Mouse (Mus musculus): ENCODE measurements at regions not wholly inside any gene's neighbourhood (a gene's known extent, or its start where the extent isn't known, plus 50 kb on each side); places are given as distances from the start of the nearest gene placed in this dataset.
"Not testable (repeated sequence)": the region's sequence is repeated elsewhere in the genome, so short reads cannot be mapped to it uniquely, and the experiment has no call there.

DNA sequence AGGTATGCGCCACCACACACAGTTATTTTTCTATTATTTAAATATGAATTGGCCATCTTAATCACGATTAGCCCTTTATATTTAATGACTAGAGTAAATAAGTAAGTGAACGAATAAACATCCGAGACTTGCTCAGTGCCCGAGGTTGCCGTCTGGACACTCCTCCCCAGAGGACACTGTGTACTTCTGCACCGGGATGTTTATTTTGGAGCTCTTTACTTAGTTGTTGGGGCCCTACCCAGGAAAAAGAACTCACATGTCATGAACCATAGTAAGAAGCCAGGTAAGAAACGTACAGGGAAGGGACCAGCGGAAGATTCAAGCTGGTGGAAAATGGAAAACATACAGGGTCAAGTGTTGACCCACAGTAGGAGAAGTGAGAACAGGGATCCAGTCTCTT, 89.0 kb downstream of the Akr1d1 start:
- no peak for DNase-seq (ENCODE audit: low read depth, low spot score)

DNA sequence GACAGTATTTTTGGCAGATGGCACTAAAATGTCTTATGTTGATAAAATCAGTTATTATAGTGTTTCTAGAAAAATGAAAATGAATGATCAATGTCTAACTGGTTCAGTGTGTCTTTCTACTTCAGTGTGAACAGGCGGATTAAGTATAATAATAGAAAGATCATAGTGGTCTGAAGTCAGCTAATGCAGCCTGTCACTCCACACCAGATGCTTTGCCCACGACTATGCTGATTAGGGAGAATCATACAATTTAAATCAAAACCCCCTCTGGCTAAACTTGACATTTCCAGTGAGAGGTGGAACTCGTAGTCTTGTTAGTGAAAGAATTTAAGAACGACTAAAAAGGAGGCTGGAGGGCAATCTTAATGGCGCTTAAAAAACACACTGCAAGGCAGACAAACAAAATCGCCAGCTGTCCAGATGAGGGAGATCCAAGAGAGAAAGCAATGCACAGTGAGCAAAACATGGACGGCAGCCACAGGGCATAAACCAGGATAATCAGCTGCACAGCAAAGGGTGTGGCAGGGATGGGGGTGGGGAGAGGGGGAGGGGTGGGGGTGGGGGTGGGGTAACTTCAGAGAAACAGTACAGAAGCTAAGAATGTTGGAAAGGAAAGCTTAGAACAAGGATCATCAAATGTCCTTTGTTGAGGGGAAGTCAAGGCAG, 91.5 kb downstream of the Akr1d1 start:
- no peak for DNase-seq (ENCODE audit: low read depth, low spot score)

DNA sequence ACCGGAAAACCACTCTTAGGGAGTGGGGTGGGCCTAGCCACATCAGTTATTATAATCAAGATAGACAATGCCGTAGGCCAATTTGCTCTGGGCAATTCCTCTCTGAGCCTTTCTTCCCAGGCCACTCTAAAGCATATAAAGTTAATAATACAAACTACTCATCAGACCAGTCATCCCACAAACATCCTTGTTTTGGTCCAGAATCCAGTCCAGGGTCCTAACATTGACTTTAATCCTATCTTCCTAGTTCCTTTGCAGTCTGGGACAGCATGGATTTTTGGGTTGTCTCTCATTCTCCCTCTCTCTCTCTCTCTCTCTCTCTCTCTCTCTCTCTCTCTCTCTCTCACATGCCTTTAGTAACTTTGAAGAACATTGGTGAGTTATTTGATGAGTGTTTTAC, 92.3 kb downstream of the Akr1d1 start:
- no peak for DNase-seq (ENCODE audit: low read depth, low spot score)

GRCm38 (mm10) chr6:37627206-37627605, 97.2 kb downstream of the Akr1d1 start:
- no peak for DNase-seq (ENCODE audit: low read depth, low spot score)

GRCm38 (mm10) chr6:37633948-37634347, 104.0 kb downstream of the Akr1d1 start:
- no peak for DNase-seq (ENCODE audit: low read depth, low spot score)

DNA sequence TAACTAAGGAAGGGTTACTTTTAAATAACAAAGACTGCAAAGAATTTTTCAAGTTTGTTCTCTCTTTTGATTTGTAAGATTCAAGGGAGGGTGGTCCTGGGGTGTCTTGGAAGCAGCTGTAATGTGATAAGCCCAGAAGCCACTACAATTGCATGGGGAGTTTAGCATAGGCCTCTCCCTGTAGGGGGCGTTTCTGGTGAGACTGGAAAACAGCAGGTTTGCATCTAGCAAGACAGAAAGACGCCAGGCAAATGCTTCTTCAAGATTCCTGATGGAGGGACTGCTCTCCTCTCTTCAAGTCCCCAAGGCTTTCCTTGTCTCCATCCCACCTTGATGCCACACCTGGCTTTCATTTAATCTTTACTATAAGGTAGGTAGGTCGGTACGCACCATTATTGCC, 112.1 kb downstream of the Akr1d1 start:
- DNase-seq (ENCODE audit: low read depth, low spot score) = no peak

DNA sequence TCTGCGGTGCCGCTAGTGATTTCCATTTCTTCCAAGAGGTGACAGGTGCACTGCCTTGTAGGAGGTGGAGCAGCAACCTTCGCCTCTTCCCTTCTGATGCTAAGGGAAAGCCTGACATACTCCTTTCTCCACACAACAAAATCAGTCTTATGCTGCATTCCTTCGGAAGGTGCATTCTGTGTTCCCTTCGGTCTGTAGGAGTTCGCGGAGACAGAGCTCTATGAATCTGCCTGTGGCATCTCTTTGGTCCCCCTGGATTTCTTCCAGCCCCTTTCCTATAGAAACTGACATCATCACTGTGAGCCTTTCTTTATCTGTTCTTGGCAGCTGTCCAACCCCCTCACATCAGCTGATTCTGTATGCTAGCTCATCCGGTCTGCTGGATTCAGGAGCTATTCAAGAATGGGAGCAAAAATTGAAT, 112.7 kb downstream of the Akr1d1 start:
- DNase-seq (ENCODE audit: low read depth, low spot score) = no peak

GRCm38 (mm10) chr6:37643176-37643575, 113.2 kb downstream of the Akr1d1 start:
- no peak for DNase-seq (ENCODE audit: low read depth, low spot score)

DNA sequence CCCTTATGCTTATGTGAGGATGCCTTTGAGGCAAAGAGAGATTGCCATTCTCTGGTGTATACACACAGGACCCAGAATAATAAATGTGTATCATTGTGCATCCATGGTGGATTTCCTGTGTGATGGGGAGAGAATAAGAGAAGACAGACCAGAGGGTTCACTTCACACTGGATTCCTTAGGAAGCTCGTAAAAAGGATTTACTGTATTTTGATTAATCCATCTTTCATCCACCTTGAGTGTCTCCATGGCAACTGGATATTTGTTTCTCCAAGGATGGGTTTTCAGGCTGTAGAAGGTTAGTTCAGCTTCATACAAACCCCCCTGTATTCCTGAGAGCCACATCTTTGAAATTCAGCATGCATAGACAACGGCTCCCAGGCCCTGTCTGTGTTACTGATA, 113.7 kb downstream of the Akr1d1 start:
- no peak for DNase-seq (ENCODE audit: low read depth, low spot score)

- DNase-seq (ENCODE audit: low read depth, low spot score) = no peak
These were observed 115.6 kb downstream of the Akr1d1 start for GRCm38 (mm10) chr6:37645551-37645950.

GRCm38 (mm10) chr6:37657300-37657699, 127.3 kb downstream of the Akr1d1 start:
- DNase-seq (ENCODE audit: low read depth, low spot score) = not testable (repeated sequence)

DNA sequence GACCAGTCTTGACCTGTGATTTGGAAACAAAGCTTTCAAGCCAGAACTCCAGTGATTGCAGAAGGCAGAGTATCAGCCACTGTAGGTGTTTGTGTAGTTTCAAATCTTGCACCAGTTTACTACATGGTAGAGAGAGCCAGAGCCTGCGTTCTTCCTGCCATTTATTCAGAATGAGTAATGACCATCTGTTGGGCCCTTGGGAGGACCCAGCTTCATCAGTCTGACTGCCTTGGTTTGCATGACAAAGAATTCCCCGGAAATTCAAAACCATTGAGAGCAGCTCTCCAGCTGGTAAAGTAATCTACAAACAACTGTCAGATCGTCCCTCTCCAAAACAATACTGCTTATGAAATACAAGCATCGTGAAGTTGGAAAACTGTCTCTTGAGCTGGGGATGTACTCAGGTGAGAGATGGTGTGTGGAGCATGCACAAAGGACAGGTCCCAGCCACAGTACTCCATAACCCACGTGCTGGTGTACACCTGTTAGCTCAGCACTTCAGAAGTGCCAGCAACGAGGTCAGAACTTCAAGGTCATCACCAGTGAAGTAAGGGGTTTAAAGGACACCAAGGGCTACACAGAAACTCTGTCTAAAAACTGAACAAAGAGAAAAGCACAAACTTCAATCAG, 128.2 kb downstream of the Akr1d1 start:
- DNase-seq (ENCODE audit: low read depth, low spot score) = no peak

DNA sequence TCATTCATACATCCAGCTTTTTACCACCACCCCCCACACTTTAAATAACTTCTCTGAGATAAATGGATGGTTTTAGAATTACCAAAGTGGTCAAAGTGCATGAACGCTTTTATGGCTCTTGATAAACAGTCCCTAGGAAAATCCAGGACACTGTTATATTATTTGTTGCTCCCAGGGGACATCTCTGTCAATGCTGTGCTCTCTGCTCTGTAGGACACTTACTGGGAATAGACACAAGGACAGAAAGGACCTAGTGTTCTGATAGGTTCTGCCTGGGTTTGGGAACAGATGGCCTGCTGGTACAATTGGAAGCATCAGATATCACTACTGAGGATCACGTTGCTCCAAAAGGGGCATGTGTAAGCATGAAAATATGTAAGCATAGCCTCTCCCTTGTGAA, 132.8 kb downstream of the Akr1d1 start:
- DNase-seq (ENCODE audit: low read depth, low spot score) = no peak

GRCm38 (mm10) chr6:37665576-37665975, 135.6 kb downstream of the Akr1d1 start:
- DNase-seq (ENCODE audit: low read depth, low spot score) = no peak

GRCm38 (mm10) chr6:37669407-37669806, 139.4 kb downstream of the Akr1d1 start:
- no peak for DNase-seq (ENCODE audit: low read depth, low spot score)

- no peak for DNase-seq (ENCODE audit: low read depth, low spot score)
These were observed 140.7 kb downstream of the Akr1d1 start for GRCm38 (mm10) chr6:37670701-37671100.

DNA sequence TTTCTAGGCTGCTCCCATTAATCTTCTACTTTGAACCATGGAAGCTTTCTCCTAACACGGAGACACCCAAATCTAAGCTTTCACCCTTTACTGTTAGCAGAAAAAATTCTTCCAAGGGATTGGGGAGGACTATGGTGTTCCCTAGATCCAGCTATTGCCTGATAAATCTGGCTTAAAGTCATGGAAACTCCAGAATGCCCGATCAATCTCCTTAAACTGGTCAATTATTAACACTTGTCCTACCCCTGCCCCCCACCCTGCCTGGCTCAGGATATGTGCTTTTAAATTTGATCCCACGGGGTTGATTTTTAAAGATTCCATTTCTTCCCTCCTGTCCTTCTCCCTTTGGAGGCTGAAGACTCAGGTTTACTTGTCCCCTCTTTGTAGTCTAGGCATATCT, 149.9 kb downstream of the Akr1d1 start:
- DNase-seq (ENCODE audit: low read depth, low spot score) = no peak

DNA sequence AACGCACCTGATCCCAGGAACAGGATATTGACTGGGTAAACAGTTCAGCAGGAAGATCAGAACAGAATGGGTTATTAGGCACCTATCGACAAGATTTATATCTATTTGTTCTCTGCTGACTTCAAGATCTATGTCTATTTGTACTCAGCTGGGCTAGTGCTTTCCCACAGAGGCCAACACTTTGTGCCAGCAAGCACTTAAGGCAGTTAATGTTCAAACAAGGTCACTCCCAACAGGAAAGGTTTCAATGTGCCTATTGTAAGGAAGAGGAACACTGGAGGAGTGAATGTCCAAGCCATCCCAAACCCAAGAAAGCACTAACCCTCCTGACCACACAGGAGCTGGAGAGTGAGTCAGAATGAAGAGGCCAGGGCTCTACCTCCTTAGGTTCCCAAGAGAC, 151.4 kb downstream of the Akr1d1 start:
- not testable (repeated sequence) for DNase-seq (ENCODE audit: low read depth, low spot score)

- DNase-seq (ENCODE audit: low read depth, low spot score) = no peak
These were observed 156.1 kb downstream of the Akr1d1 start for GRCm38 (mm10) chr6:37686094-37686493.

DNA sequence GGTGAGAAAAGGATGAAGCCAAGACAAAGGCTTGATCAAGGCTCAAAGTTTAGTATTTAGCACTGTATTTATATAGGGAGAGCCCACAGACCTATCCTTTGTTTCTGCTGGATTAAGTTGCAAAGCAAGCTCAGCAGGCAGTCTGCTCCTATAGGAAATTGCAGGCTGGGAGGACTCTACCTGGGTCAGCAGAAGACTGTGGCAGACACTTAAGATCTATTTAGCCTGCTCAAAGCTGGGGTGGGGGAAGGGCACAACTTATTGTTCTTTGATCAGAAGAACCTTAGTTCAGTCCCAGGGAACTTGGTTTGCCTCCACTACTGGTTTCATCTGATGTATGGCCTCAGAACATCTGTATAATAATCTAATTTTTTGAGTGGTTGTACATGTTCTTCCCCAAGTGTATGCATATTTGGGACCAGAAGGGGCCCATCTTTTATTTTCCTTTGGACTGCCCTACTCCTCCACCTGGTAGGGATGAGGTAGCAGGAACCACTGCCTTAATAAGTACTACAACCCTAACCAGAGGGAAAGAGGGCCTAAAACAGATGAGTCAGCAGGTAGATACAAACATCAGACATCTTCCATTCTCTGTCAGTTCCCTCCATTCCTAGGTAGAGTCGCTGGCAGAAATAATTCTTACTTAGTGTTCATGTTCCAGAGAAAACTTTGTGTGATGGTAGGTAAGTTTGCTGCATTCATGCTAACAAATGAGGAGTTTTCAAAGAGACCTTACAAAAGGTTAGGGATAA, 159.1 kb downstream of the Akr1d1 start:
- no peak for DNase-seq (ENCODE audit: low read depth, low spot score)

DNA sequence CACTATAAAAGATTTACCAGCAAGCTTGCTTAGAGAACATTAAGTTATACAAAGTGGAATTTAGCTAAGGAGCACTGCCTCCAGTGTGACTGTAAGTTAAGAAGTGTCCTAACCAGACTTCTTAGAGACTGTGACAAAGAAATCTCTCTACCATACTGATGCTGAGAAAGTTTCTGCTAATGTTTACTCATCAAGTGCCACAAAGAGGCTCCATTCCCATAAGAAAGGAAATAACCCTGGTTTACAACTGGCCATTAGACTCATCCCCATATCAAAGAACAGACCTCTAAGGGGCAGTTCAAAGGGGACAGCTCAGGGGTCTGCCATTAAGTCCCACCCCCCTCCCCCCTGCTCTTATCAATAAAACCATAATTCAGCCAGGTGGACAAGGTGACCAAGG, 159.7 kb downstream of the Akr1d1 start:
- DNase-seq (ENCODE audit: low read depth, low spot score) = no peak

- DNase-seq (ENCODE audit: low read depth, low spot score) = no peak
These were observed 162.1 kb downstream of the Akr1d1 start for GRCm38 (mm10) chr6:37691976-37692644.

Data from WW6 (cell line).